Mouse (Mus musculus): ENCODE data around the gene Snapc3.

Snapc3 gene

DNA sequence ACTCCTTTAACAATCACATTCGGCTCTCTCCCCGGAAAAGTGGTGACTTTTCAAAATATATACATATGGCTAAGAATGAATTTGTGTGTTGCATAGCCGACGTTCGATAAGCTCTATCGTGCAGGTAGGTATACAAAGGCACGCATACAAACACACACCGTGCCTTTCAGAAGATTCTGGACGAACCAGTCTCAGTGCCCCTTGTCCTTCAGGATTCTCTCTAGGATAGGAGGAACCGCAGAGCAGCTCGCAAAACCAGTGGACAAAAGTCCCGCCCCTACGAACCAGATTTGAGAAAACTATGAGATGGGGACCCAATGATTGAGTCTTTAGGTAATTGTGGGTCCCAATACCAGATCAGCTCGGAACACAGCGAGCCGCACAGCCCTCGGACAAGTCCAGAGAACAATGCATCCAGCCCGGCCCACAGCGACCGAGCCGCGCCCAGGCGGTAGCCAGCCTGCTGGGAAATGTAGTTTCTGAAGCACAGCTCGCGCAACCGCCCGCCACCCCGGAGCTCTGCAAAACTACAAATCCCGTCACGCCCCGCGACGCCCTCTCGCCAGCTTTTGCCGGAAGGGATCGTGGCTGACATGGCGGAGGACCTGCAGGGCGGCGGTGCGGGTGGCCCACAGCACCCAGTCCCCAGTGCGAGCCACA is at the start of gene Snapc3:
TSS of gene Snapc3 (plus strand) at position 565 of the 660 bp plus-strand sequence.
- DNase-seq, result peak; percentile 95

GRCm38 (mm10) chr4:83373381-83373780 is 44.1 kb upstream of the Snapc3 start:
- no peak for DNase-seq

- no peak for DNase-seq
These were observed 41.9 kb upstream of the Snapc3 start for GRCm38 (mm10) chr4:83375650-83376049.

DNA sequence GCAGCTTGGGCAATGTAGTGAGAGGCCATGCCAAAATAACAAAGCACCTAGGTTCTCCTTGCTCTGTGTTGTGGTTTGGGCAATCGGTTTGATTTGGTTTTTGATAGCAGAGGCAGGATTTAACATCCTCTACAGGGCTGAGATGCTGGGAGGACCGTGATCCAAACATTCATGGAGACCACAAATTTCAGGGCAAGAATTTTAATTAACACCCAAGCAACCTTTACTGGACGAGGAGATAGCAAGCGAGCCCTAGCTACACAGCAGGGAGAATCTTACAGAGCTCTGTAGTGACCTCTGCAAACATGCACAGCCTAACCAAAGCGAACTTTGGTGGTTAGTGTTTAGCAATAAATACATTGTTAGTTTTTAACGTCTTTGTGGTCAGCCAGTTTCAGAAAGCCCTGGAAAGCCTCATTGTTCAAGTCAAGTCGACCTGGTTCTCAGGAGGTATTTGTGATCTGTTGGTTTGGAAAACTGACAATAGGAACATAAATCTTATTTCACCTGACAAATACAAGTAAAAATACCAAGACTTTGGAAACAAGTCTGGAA is 41.0 kb upstream of the Snapc3 start:
- no peak for DNase-seq

DNA sequence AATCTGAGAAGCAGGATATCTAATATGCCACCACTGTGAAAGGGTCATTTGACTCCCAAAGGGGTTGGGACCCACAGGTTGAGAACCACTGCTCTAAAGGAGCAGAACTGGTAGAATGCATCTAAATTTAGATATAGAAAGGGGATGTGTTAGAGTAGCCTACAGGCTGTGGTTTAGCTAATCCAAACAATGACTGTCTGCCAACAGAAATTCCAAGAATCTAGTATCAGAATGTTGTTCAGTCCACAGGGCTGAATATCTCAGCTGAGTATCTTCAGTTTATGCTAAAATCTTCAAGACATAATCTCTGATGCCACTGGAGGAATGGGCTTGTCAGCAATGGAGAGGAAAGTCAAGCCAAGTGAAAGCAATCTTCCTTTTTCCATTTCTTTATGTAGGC is 38.5 kb upstream of the Snapc3 start:
- DNase-seq, result no peak

GRCm38 (mm10) chr4:83379746-83380145 is 37.8 kb upstream of the Snapc3 start:
- no peak for DNase-seq

- no peak for DNase-seq
These were observed 37.3 kb upstream of the Snapc3 start for GRCm38 (mm10) chr4:83380266-83380665.

DNA sequence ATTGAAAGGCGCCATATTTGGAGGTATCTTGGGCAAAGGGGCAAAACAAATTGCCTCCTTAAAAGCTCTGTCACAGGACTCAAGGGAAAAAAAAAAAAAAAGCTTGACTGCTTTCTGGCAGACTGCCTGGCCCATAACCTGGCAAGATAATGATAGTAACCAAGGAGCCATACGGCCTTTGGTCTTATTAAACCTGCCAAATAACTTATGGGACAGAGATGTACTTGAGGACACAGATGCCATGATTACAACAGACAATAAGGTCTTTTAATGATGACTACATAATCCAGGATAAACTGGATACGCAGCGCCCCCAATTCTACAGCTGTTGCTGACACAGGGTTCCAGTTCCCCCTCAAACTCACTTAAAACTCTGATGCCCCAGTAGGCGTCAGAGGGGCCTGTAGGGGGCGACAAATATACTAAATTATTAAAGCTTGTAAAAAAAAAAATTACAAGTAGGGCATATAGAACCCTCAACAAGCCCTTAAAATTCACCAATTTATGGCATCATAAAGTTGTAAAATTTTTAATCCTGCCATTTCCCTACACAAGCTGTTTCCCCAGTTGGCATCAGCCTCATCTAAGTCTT is 33.5 kb upstream of the Snapc3 start:
- DNase-seq, result peak; percentile 25

GRCm38 (mm10) chr4:83385091-83385490 is 32.4 kb upstream of the Snapc3 start:
- no peak for DNase-seq

- DNase-seq, result no peak
These were observed 27.0 kb upstream of the Snapc3 start for GRCm38 (mm10) chr4:83390551-83390950.

DNA sequence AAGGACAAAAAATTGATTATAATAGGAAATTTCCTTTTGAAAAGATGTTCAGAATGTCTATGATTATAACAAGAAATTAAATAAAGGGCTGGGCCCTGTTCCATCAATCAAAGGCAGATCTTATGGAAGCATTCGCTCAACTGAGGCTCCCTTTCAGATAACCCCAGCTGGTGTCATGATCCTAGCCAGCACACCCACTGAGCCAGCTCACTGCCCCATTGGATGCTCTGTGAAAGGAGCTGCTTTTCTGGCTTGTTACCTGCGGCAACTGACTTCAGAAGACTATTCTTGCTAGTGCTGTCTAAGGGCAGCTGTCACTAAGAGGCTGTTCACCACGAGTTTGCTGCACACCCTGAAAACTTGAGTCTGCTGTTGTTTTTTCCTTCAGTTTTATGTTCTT is 25.6 kb upstream of the Snapc3 start:
- DNase-seq, result no peak

GRCm38 (mm10) chr4:83393733-83394132 is 23.8 kb upstream of the Snapc3 start:
- no peak for DNase-seq

GRCm38 (mm10) chr4:83396346-83396745 is 21.2 kb upstream of the Snapc3 start:
- DNase-seq, result no peak

DNA sequence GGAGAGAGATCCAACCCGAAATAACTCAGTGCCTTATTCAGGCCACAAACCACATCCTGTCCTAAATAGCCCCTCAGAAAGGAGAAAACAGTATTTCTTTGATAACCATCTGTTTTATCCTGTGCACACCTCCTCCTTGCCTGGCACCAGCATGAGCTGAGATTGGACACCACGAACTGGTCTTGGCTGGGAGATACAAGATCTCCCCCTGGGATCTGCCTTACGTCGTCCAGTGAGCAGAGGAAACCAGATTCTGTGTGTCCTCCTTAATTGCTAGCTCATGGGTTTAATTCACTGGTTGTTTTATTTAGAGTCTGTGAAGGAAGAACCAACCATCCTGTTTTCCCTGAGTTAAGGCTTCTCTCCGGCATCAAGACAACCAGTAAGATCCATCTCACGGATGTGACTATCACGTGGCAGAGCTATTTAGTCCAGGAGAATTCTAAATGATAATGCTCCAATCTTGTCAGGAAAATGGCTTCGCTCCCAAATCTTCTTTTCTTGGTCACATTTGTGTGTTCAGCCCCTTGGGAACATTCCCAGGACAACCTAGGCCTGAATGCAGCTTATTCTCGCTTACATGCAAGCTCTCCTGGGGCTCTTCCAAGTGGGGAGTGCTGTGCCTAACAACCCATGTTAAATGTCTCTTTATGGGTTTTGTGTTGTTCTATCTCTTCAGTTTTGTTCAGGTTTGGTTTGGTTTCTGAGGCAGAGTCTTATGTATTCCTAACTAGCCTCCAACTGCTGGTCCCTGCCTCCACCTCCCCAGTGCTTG is 20.3 kb upstream of the Snapc3 start:
- no peak for DNase-seq

GRCm38 (mm10) chr4:83398527-83398926 is 19.0 kb upstream of the Snapc3 start:
- no peak for DNase-seq

GRCm38 (mm10) chr4:83400691-83401595 is 16.6 kb upstream of the Snapc3 start:
- DNase-seq, result no peak

DNA sequence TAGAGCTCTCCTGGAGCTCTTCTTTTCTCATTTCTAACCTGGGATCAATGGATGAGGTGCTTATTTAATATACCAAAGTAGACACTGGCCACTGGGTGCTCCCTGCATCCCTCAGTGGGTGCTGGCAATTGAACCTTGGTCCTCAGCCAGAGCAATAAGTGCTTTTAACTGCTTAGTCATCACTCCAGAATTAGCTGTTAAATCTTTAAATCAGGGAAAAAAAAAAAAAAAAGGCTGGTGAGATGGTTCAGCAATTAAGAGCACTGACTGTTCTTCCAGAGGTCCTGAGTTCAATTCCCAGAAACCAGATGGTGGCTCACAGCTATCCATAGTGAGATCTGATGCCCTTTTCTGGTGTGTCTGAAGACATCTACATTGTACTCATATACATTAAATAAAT is 15.8 kb upstream of the Snapc3 start:
- no peak for DNase-seq

GRCm38 (mm10) chr4:83407688-83408087 is 9.8 kb upstream of the Snapc3 start:
- no peak for DNase-seq

DNA sequence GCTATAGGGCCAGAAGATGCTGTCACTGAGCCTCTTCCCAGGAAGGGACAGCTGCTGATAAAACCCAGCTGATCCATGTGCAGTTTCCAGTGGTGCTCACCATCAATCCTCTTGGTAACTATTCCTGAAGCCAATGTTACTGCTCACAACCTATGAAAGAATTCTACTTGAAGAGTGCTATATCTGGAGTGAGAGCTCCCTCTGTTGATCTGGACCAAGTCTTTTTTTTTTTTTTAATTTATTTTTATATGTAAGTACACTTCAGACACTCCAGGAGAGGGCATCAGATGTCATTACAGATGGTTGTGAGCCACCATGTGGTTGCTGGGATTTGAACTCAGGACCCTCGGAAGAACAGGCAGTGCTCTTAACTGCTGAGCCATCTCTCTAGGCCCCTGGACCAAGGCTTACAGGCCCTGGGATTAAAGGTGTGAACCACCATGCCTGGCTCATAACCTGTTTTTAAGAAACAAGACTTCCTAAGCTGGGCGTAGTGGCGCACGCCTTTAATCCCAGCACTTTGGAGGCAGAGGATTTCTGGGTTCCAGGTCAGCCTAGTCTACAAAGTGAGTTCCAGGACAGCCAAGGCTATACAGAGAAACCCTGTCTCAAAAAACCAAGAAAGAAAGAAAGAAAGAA is 7.5 kb upstream of the Snapc3 start:
- no peak for DNase-seq

- DNase-seq, result no peak
These were observed 5.5 kb upstream of the Snapc3 start for GRCm38 (mm10) chr4:83412060-83412459.

GRCm38 (mm10) chr4:83414241-83414824 is 3.2 kb upstream of the Snapc3 start:
- DNase-seq, result no peak

- no peak for DNase-seq
These were observed 279 bp downstream of the Snapc3 start for GRCm38 (mm10) chr4:83417820-83418186.

Data from kidney, adult 18-20 months (tissue).